In the genomic region with DNA sequence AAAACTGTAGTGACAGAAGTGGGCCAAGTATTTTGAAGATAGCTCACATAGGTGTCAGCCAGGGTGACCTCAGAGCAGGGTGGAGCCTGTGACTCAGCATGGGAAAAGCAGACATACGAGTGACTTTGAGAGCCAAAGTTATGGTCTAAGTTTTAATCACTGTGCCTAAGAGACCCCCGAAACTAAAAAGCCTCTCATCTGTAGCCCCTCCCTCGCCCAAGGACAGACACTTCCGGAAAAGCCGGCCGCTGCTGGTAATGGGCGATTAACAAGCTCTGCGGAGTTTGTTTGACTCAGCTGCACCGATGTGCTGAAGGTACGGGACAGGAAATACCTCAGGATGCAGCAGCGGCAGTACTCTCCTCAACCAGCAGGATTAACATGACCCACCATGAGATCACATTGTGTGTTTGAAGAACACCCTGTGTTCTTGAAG, we compare ENCODE assay signal across 8 mouse cellular contexts.
A peak's percentile ranks its signal among the peaks of the same experiment; 100 is the strongest.
DNase-seq lines count a peak whose midpoint lies in the region; ATAC-seq and TF ChIP-seq lines count a peak whose summit lies in the region.

No protein-coding gene starts in this region.

- peak; percentile 32; the same call in 1 of the 2 replicates for TF ChIP-seq CTCF in gastrocnemius, adult 2 months (IDR thresholded peaks at IDR 0.05)

- peak overlapping the region; percentile 99 for H3K27ac ChIP-seq in gastrocnemius, adult 2 months
- no peak overlapping the region for H3K27ac ChIP-seq in heart, embryonic 15.5 days

- WGBS in heart, embryonic 15.5 days: 50% methylated on average over 11 of the region's 11 CpGs

- no peak for ATAC-seq in heart, embryonic 15.5 days (replicated peaks; ENCODE audit: insufficient number of reproducible peaks, insufficient read depth, low FRiP score, low read depth)
- no peak for ATAC-seq in erythroblast, adult 5-6 weeks (replicated peaks; ENCODE audit: low FRiP score, poor library complexity, severe bottlenecking)

- H3K9ac ChIP-seq in heart, embryonic 15.5 days: no peak overlapping the region

- peaks cover 24% of the 10 kb centered on the region for H3K4me1 ChIP-seq in heart, embryonic 15.5 days (replicated peaks)

- intact Hi-C loops in gastrocnemius, adult 2 months (cut with DNase I): loop anchor here (5.0 to 10.0 kb wide), 4 partner anchors 79 to 386 kb away; partner anchors contain the start of gene Foxn2

- no peaks in the 10 kb centered on the region for H3K36me3 ChIP-seq in heart, embryonic 15.5 days

- peak; percentile 52 for DNase-seq in gastrocnemius, adult 2 months
- no peak for DNase-seq in gastrocnemius, postnatal 10 days
- DNase-seq in ES-CJ7 (ENCODE audit: low read depth, low spot score): peak; percentile 91
- DNase-seq in lung, postnatal 4 days: peak; percentile 28 to 40
- no peak for DNase-seq in cerebellum, postnatal 36 days
- no peak for DNase-seq in left cerebral cortex, adult 9 months (ENCODE audit: low spot score in 2 of 2)

- peak overlapping the region; percentile 13; the same call in 1 of the 2 replicates for H3K4me3 ChIP-seq in gastrocnemius, adult 2 months
- H3K4me3 ChIP-seq in heart, embryonic 15.5 days: no peak overlapping the region

- H3K9me3 ChIP-seq in heart, embryonic 15.5 days (replicated peaks): no peaks in the 10 kb centered on the region

- H3K4me2 ChIP-seq in heart, embryonic 15.5 days: peak overlapping the region; percentile 37

- no peaks in the 10 kb centered on the region for H3K27me3 ChIP-seq in heart, embryonic 15.5 days

Comparison
In these comparisons a context has a peak if more than half of its experiments do, and no peak if none do; other contexts are left out.
1. DNase-seq: peak in gastrocnemius, adult 2 months (single experiment), ES-CJ7 (single experiment) and lung, postnatal 4 days (2 of 2); none in gastrocnemius, postnatal 10 days (single experiment), cerebellum, postnatal 36 days (0 of 2) and left cerebral cortex, adult 9 months (0 of 2).